Mouse (Mus musculus): ENCODE data around the gene Gm45785. TPM values are rescaled to one million over a fixed set of nuclear protein-coding genes. Genes with fewer than 3 reads are reported as not detected.

The Gm45785 gene
- polyA plus RNA-seq, 1 experiment, result 0.46 TPM

DNA sequence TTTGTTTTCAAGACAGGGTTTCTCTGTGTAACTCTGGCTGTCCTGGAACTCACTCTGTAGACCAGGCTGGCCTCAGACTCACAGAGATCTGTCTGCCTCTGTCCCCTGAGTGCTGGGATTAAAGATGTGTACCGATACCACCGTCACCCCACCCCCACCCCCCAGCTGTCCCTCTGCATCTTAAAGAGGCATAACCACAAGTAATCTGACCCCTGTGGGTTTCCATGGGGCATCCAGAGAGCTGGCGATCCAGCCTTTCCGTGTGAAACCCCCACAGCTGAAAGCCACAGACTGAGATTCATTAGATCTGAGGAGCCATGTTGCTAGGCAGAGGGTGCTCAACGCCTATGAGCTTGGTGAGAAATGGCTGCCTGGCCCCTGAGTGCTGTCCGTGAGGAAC is 3.9 kb upstream of the Gm45785 start:
- no peak overlapping the region for H3K27ac ChIP-seq (ENCODE audit: insufficient read depth, low read length)
- TF ChIP-seq CTCF (IDR thresholded peaks at IDR 0.05; ENCODE audit: extremely low read depth, insufficient read depth, low read length) (no peak), POLR2A (IDR thresholded peaks at IDR 0.05; ENCODE audit: extremely low read depth, insufficient read depth, low read length) (no peak)
- no peak overlapping the region for H3K4me3 ChIP-seq (ENCODE audit: insufficient read depth, low read length)
- peaks cover 6% of the 10 kb centered on the region for H3K4me1 ChIP-seq (ENCODE audit: control insufficient read depth, insufficient read depth, low read length)

DNA sequence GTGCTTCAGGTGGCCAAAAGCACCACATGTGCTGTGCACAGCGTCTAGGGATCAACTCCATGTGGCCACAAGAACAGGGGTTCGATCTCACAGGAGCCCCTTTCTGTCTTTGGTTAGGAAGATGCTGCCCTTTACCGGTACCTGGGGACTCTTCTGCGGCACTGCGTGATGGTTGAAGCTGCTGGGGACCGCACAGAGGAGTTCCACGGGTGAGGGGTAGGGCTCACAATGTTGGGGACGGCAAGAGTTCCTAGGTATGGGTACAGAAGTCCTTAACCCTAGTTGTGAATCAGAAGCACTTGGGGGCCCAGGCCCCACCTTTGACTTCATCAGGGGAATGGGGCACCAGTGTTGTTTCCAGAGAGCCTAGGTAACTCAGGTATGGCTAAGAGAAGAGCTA is 2.6 kb upstream of the Gm45785 start:
- Histone ChIP-seq H3K27ac (ENCODE audit: insufficient read depth, low read length) (no peak overlapping the region), H3K4me3 (ENCODE audit: insufficient read depth, low read length) (peak overlapping the region; percentile 87), H3K4me1 (ENCODE audit: control insufficient read depth, insufficient read depth, low read length) (peaks cover 8% of the 10 kb centered on the region)
- TF ChIP-seq POLR2A (IDR thresholded peaks at IDR 0.05; ENCODE audit: extremely low read depth, insufficient read depth, low read length), result no peak
- TF ChIP-seq CTCF (IDR thresholded peaks at IDR 0.05; ENCODE audit: extremely low read depth, insufficient read depth, low read length), result no peak

DNA sequence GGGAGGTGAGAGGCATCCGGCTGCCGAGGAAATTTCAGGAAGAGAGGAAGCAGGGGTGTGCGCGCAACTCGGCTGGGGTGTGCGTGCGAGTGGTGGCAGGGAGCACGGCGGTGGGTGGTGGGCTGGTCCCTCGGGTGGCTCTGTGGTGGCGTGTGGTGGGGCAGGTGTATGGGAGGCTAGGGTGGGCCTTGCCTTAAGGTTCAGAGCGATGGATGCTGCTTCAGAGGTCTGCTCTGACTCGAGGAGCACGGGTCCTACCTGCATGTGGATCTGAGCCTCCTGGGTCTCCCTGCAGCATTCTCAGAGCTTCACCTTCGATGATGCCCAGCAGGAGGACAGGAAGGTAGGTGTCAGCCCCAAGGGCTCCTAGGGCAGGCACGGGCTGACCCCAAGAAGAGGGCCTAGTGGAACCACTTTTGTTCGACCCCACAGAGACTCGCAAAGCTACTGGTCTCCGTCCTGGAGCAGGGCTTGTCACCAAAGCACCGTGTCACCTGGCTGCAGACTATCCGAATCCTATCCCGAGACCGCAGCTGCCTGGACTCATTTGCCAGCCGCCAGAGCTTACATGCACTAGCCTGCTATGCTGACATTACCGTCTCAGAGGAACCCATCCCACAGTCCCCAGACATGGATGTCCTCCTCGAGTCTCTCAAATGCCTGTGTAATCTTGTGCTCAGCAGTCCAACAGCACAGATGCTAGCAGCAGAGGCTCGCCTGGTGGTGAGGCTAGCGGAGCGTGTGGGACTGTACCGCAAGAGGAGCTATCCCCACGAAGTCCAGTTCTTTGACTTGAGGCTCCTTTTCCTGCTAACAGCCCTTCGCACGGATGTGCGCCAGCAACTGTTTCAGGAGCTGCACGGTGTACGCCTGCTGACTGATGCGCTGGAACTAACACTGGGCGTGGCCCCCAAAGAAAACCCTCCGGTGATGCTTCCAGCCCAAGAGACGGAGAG is 1.7 kb upstream of the Gm45785 start, which contains the start of gene Bet1l:
TSS of gene Bet1l (minus strand) at position 28 of the 956 bp plus-strand sequence.
- Histone ChIP-seq H3K4me3 (ENCODE audit: insufficient read depth, low read length) (peak within 1 kb of the TSS; percentile 87), H3K4me1 (ENCODE audit: control insufficient read depth, insufficient read depth, low read length) (peaks cover 8% of the 10 kb centered on the region), H3K27ac (ENCODE audit: insufficient read depth, low read length) (peak within 1 kb of the TSS; percentile 88)
- no peak for TF ChIP-seq CTCF (IDR thresholded peaks at IDR 0.05; ENCODE audit: extremely low read depth, insufficient read depth, low read length)
- TF ChIP-seq POLR2A (IDR thresholded peaks at IDR 0.05; ENCODE audit: extremely low read depth, insufficient read depth, low read length), result no peak; the same call in 1 of the 2 replicates

DNA sequence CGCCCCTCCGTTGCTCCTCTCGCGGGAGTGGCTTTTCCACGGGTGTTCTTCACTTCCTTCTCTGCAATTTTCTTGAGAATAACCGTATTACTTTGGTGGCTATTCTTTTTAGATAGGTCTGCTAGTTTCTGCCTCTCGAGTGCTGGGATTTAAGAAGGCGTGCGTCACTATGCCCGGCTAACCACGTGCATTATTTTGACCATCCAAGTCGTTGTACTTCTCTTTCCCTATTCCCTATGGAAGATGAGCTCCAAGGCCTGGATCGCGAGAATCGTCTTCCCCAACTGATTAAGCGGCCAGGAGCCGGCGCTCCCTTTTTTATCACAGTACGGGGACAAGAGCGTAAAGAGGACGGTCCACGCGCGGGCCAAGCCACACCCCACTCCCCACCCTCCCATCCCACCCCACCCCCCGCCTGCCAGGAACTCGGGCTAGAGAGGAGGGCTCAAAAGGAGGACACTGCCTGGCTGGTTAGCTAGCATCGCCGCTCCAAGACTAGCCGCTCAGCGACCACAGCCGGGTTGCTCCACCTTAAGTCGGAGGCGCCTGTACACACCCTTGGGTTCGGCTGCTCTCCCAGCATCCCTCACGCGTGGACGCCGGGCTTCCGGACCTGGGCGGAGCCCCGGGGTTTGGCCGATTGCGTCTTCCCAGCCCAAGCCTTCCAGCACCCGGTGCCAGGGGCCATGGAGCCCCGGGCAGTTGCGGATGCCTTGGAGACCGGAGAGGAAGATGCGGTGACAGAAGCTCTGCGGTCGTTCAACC is 836 bp upstream of the Gm45785 start, which contains the start of gene Ric8a:
TSS of gene Ric8a (plus strand) at position 173 of the 765 bp plus-strand sequence.
- peaks cover 8% of the 10 kb centered on the region for H3K4me1 ChIP-seq (ENCODE audit: control insufficient read depth, insufficient read depth, low read length)
- peak within 1 kb of the TSS; percentile 88 for H3K27ac ChIP-seq (ENCODE audit: insufficient read depth, low read length)
- TF ChIP-seq CTCF (IDR thresholded peaks at IDR 0.05; ENCODE audit: extremely low read depth, insufficient read depth, low read length) (no peak), POLR2A (IDR thresholded peaks at IDR 0.05; ENCODE audit: extremely low read depth, insufficient read depth, low read length) (peak; percentile 64; the same call in 1 of the 2 replicates)
- peak within 1 kb of the TSS; percentile 87 for H3K4me3 ChIP-seq (ENCODE audit: insufficient read depth, low read length)

DNA sequence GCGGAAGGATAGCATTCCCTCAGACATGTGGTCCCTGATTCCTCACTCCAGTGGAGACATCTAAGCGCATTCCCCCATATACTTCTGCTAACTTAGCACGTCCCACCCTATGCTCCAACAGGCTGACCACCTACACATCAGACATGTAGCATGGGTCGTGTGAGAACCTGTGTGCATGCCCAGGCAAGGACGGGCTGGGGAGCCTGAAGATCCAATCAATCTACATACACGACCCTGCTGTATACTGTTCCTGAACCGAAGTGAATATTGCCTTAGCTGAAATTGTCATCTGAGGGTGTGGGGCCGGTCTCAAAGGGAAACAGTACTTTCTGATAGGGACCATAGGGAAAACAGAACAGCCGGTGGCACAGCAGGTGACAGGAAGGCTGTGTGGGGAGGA is 950 bp downstream of the Gm45785 start:
- H3K4me3 ChIP-seq (ENCODE audit: insufficient read depth, low read length), result peak overlapping the region; percentile 87
- peaks cover 8% of the 10 kb centered on the region for H3K4me1 ChIP-seq (ENCODE audit: control insufficient read depth, insufficient read depth, low read length)
- H3K27ac ChIP-seq (ENCODE audit: insufficient read depth, low read length), result no peak overlapping the region
- TF ChIP-seq CTCF (IDR thresholded peaks at IDR 0.05; ENCODE audit: extremely low read depth, insufficient read depth, low read length) (no peak), POLR2A (IDR thresholded peaks at IDR 0.05; ENCODE audit: extremely low read depth, insufficient read depth, low read length) (no peak)

DNA sequence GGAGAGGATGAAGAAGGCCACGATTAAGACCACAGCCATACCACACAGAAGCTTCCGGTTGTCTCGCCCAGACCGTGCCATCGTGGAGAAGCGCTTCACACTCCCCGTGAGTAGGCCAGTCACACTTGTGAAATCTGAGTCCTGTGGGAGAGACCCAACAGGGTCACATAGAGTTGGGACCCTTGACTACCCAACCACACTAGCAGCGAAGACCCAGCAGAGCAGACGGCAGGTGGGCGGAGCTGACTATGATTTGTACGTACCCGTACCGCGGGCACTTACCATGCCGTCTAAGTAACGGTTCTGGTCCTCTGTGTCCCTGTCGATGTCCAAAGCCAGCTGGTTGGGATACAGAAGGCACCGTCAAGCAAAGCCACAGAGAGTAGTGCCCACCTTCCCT is 1.6 kb downstream of the Gm45785 start:
- H3K4me1 ChIP-seq (ENCODE audit: control insufficient read depth, insufficient read depth, low read length), result peaks cover 8% of the 10 kb centered on the region
- TF ChIP-seq CTCF (IDR thresholded peaks at IDR 0.05; ENCODE audit: extremely low read depth, insufficient read depth, low read length) (no peak), POLR2A (IDR thresholded peaks at IDR 0.05; ENCODE audit: extremely low read depth, insufficient read depth, low read length) (no peak)
- H3K27ac ChIP-seq (ENCODE audit: insufficient read depth, low read length), result no peak overlapping the region
- peak overlapping the region; percentile 87; the same call in 1 of the 2 replicates for H3K4me3 ChIP-seq (ENCODE audit: insufficient read depth, low read length)

DNA sequence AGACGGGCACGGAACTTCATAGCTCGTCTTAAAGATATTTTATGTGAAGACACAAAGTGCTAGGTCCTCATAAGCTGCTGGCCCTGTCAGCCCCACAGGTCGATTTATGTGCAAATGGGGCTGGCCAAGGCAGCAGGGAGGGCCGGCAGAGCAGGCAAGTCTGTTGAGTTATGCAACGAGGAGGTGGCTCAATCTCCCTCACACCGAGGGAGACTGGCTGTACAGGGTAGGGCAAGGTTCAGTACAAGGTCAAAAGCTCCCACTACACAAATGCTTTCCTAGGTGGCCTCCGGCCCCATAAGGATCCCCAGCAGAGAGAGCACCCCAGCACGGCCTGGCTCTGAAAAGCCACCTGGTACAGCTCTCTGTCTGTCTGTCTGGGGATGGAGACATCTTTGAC is 2.7 kb downstream of the Gm45785 start:
- Histone ChIP-seq H3K27ac (ENCODE audit: insufficient read depth, low read length) (no peak overlapping the region), H3K4me3 (ENCODE audit: insufficient read depth, low read length) (no peak overlapping the region), H3K4me1 (ENCODE audit: control insufficient read depth, insufficient read depth, low read length) (peaks cover 4% of the 10 kb centered on the region; the same call in 1 of the 2 replicates)
- no peak for TF ChIP-seq POLR2A (IDR thresholded peaks at IDR 0.05; ENCODE audit: extremely low read depth, insufficient read depth, low read length)
- TF ChIP-seq CTCF (IDR thresholded peaks at IDR 0.05; ENCODE audit: extremely low read depth, insufficient read depth, low read length), result no peak

DNA sequence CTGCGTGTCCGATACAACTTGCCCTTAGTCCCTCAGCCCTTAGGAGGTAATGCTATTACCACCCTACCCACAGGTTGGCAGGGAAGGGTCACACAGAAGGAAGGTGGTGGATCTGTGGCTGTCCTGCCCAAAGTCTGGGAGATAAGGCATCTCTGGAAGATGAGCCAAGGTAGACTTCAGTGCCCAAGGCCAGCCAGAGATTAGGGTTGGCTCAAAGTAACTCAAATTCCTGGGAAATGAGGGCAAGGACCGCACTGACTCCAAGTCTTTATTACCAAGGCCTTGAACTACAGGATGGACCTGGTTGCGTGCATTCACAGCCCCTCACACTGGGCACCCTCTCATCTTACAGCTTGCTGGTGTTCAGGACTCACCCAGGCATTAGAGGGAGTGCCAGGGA is 4.2 kb downstream of the Gm45785 start:
- Histone ChIP-seq H3K4me1 (ENCODE audit: control insufficient read depth, insufficient read depth, low read length) (peaks cover 4% of the 10 kb centered on the region; the same call in 1 of the 2 replicates), H3K4me3 (ENCODE audit: insufficient read depth, low read length) (no peak overlapping the region), H3K27ac (ENCODE audit: insufficient read depth, low read length) (no peak overlapping the region)
- no peak for TF ChIP-seq CTCF (IDR thresholded peaks at IDR 0.05; ENCODE audit: extremely low read depth, insufficient read depth, low read length)
- TF ChIP-seq POLR2A (IDR thresholded peaks at IDR 0.05; ENCODE audit: extremely low read depth, insufficient read depth, low read length), result no peak

DNA sequence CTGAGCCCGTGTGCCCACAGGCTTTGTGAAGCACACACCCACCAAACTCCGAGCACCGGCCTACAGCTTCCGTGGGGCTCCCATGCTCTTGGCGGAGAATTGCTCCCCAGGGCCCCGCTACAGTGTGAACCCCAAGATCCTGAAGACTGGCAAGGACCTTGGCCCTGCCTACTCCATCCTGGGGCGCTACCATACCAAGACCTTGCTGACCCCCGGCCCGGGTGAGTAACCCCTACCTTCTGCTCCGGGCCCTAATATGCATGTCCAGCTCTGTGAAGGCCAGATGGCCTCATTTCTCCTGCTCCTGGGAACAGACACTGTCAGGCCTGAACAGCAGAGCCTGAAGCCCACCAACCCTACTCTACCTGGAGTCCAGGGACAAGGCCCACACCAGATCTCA is 7.5 kb downstream of the Gm45785 start:
- no peaks in the 10 kb centered on the region for H3K4me1 ChIP-seq (ENCODE audit: control insufficient read depth, insufficient read depth, low read length)
- H3K4me3 ChIP-seq (ENCODE audit: insufficient read depth, low read length), result no peak overlapping the region
- no peak overlapping the region for H3K27ac ChIP-seq (ENCODE audit: insufficient read depth, low read length)
- TF ChIP-seq POLR2A (IDR thresholded peaks at IDR 0.05; ENCODE audit: extremely low read depth, insufficient read depth, low read length), result no peak
- TF ChIP-seq CTCF (IDR thresholded peaks at IDR 0.05; ENCODE audit: extremely low read depth, insufficient read depth, low read length), result no peak

Measured in cortical plate, adult 2 months (tissue).